Mouse (Mus musculus) stomach, postnatal 0 days (tissue): ENCODE measurements at regions not wholly inside any gene's neighbourhood (a gene's known extent, or its start where the extent isn't known, plus 50 kb on each side); places are given as distances from the start of the nearest gene placed in this dataset.

Experiments
- ATAC-seq: fragments of 200-750 bp; cut with Nextera tagmentation; 2 replicates; pipeline ENCODE4 v1.8.0; 2017; ENCODE audit not compliant: low FRiP score, low TSS enrichment
- DNase-seq: peaks from one replicate; pipeline ENCODE4 v3.0.0-alpha.2; 2016; ENCODE audit warnings: low spot score
- H3K27ac ChIP-seq: fragments of 300-500 bp; sonication (generic); replicated peaks from 2 replicates; pipeline ENCODE4 v1.5.1; 2014; ENCODE audit warnings: mild to moderate bottlenecking, control low read depth
- H3K27me3 ChIP-seq: fragments of 300-500 bp; sonication (generic); 2 replicates; pipeline ENCODE4 v1.6.1; 2014; ENCODE audit warnings: low read length; ENCODE audit not compliant: control insufficient read depth, insufficient read depth
- H3K36me3 ChIP-seq: fragments of 300-500 bp; sonication (generic); 2 replicates; pipeline ENCODE4 v1.6.1; 2014; ENCODE audit warnings: low read length, mixed read lengths; ENCODE audit not compliant: control insufficient read depth, insufficient read depth
- H3K4me1 ChIP-seq: fragments of 300-500 bp; sonication (generic); replicated peaks from 2 replicates; pipeline ENCODE4 v1.6.1; 2014; ENCODE audit warnings: antibody characterized with exemption; ENCODE audit not compliant: control insufficient read depth, insufficient read depth
- H3K4me2 ChIP-seq: fragments of 300-500 bp; sonication (generic); replicated peaks from 2 replicates; pipeline ENCODE4 v1.6.1; 2014; ENCODE audit warnings: low read depth, mild to moderate bottlenecking, control low read depth, moderate library complexity
- H3K4me3 ChIP-seq: fragments of 300-500 bp; sonication (generic); 2 replicates; pipeline ENCODE4 v1.5.1; 2014; ENCODE audit warnings: low read depth, low read length, control low read depth
- H3K9ac ChIP-seq: fragments of 300-500 bp; sonication (generic); 2 replicates; pipeline ENCODE4 v1.6.1; 2014; ENCODE audit warnings: mild to moderate bottlenecking, low read length, control low read depth, mixed read lengths
- H3K9me3 ChIP-seq: fragments of 300-500 bp; sonication (generic); 2 replicates; pipeline ENCODE4 v1.6.1; 2016; ENCODE audit warnings: low read length; ENCODE audit not compliant: control insufficient read depth
- CTCF ChIP-seq: IDR thresholded peaks from 2 replicates; pipeline ENCODE4 v1.5.1; 2016; ENCODE audit warnings: antibody characterized with exemption, low read depth, mild to moderate bottlenecking, moderate library complexity
- EP300 ChIP-seq: optimal IDR thresholded peaks from 2 replicates; pipeline ENCODE3; 2016; ENCODE audit warnings: antibody characterized with exemption
- WGBS: fragments of 180-500 bp; shearing (Covaris S2); extraction: QIAGEN DNeasy Blood & Tissue Kit; methylation state at CpG from one replicate; pipeline ENCODE4 v1.1.7; 2014; 5-methylcytosine and 5-hydroxymethylcytosine counted together

GRCm38 (mm10) chr8:87379296-87379695, 93.1 kb downstream of the Cbln1 start:
- 91% methylated on average over 8 of the region's 8 CpGs for WGBS
- no peak overlapping the region for H3K4me3 ChIP-seq
- TF ChIP-seq CTCF: no peak
- no peak for TF ChIP-seq EP300

GRCm38 (mm10) chr8:87374044-87374443, 98.4 kb downstream of the Cbln1 start:
- no peak overlapping the region for H3K4me2 ChIP-seq
- no peak overlapping the region for H3K9ac ChIP-seq
- 54% methylated on average over 6 of the region's 6 CpGs for WGBS
- TF ChIP-seq CTCF (no peak), EP300 (no peak)
- no peak overlapping the region for H3K4me3 ChIP-seq
- H3K27me3 ChIP-seq: no peaks in the 10 kb centered on the region
- no peak for ATAC-seq
- no peak overlapping the region for H3K27ac ChIP-seq
- no peaks in the 10 kb centered on the region for H3K36me3 ChIP-seq
- no peaks in the 10 kb centered on the region for H3K9me3 ChIP-seq
- no peak for DNase-seq
- H3K4me1 ChIP-seq: no peaks in the 10 kb centered on the region

More at GRCm38 (mm10) chr8:87379296-87379695, 93.1 kb downstream of the Cbln1 start:
- Histone ChIP-seq H3K4me2 (no peak overlapping the region), H3K9ac (no peak overlapping the region), H3K9me3 (no peaks in the 10 kb centered on the region), H3K27ac (no peak overlapping the region), H3K4me1 (no peaks in the 10 kb centered on the region), H3K27me3 (no peaks in the 10 kb centered on the region), H3K36me3 (no peaks in the 10 kb centered on the region)
- DNase-seq: no peak
- ATAC-seq: no peak

DNA sequence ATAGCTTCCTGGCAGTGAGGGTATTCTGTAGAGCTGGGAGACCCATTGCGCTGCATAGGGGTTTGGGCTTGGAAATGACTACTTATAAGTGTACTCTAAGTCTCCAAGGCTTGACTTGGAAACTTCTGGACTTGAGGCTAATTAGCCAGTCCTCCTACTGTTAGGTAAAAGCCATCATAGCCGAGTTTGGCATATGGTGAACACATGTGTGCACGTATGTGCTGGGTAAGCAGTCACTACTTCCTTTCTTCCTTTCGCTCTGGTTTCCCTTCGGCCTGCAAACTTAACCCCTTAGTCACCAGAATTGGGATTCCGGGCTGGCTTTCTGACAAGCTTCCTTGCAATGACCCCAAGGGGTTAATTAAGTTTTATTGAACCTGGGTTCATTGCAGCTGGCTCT, 98.9 kb downstream of the Cbln1 start:
- no peaks in the 10 kb centered on the region for H3K4me1 ChIP-seq
- H3K4me2 ChIP-seq: no peak overlapping the region
- H3K4me3 ChIP-seq: no peak overlapping the region
- H3K9ac ChIP-seq: no peak overlapping the region
- DNase-seq (no peak), ATAC-seq (no peak)
- WGBS: 36% methylated on average over 6 of the region's 6 CpGs
- no peak overlapping the region for H3K27ac ChIP-seq
- no peaks in the 10 kb centered on the region for H3K36me3 ChIP-seq
- no peaks in the 10 kb centered on the region for H3K9me3 ChIP-seq
- TF ChIP-seq CTCF (no peak), EP300 (no peak)
- no peaks in the 10 kb centered on the region for H3K27me3 ChIP-seq

GRCm38 (mm10) chr8:87372061-87372460, 100.3 kb downstream of the Cbln1 start:
- Histone ChIP-seq H3K36me3 (no peaks in the 10 kb centered on the region), H3K27me3 (no peaks in the 10 kb centered on the region), H3K9me3 (no peaks in the 10 kb centered on the region), H3K4me3 (no peak overlapping the region), H3K27ac (no peak overlapping the region), H3K4me2 (no peak overlapping the region), H3K9ac (no peak overlapping the region), H3K4me1 (no peaks in the 10 kb centered on the region)
- TF ChIP-seq CTCF (no peak), EP300 (no peak)
- ATAC-seq (no peak), DNase-seq (no peak)

GRCm38 (mm10) chr8:87370194-87370593, 102.2 kb downstream of the Cbln1 start:
- no peak for DNase-seq
- ATAC-seq: no peak
- Histone ChIP-seq H3K4me3 (no peak overlapping the region), H3K27ac (no peak overlapping the region), H3K4me1 (no peaks in the 10 kb centered on the region), H3K9me3 (no peaks in the 10 kb centered on the region), H3K27me3 (no peaks in the 10 kb centered on the region), H3K9ac (no peak overlapping the region), H3K4me2 (no peak overlapping the region), H3K36me3 (no peaks in the 10 kb centered on the region)
- TF ChIP-seq CTCF: no peak
- no peak for TF ChIP-seq EP300
- 79% methylated on average over 3 of the region's 3 CpGs for WGBS

DNA sequence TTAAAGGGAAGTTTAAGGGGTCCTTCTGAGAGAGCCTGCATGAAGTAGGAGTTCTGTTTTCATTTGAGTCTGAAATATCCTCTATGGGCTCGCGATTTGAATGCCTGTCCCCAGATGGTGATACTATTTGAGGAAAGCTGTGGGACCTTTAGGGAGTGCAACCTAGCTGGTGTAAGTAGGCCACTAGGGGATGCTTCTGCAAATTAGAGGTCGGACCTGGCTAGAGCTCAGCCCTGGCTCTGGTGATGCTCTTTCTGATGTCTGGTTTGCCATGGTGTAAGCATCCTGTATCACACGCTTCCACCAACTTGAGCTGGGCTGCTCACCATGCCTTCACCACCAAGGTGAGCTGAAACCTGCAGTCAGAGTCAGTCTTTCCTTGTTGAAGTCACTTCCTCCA, 121.9 kb downstream of the Cbln1 start:
- no peaks in the 10 kb centered on the region for H3K36me3 ChIP-seq
- H3K27me3 ChIP-seq: no peaks in the 10 kb centered on the region
- DNase-seq: no peak

More for the DNA sequence above, 121.9 kb downstream of the Cbln1 start:
- Histone ChIP-seq H3K4me2 (no peak overlapping the region), H3K9me3 (no peaks in the 10 kb centered on the region), H3K4me3 (no peak overlapping the region), H3K27ac (no peak overlapping the region), H3K9ac (no peak overlapping the region), H3K4me1 (no peaks in the 10 kb centered on the region)
- WGBS: 70% methylated on average over 4 of the region's 4 CpGs
- no peak for ATAC-seq
- no peak for TF ChIP-seq EP300
- TF ChIP-seq CTCF: no peak
